Mouse (Mus musculus): Measurements from ENCODE around the gene Adarb1. TPM values are rescaled to one million over a fixed set of nuclear protein-coding genes. Genes with fewer than 3 reads are reported as not detected.

Gene Adarb1
- polyA plus RNA-seq, 1 experiment from 2014 or later: 18.2 TPM

GRCm38 (mm10) chr10:77260166-77260875 lies 157.7 kb downstream of the Adarb1 start:
- no peak for ATAC-seq
- Histone ChIP-seq H3K4me3 (ENCODE audit: low read depth, low read length) (peak overlapping the region; percentile 90; the same call in 1 of the 2 replicates), H3K9me3 (replicated peaks; ENCODE audit: control insufficient read depth, low read length, poor library complexity, severe bottlenecking) (no peaks in the 10 kb centered on the region), H3K36me3 (ENCODE audit: control insufficient read depth, insufficient read depth, low read length) (peaks cover 23% of the 10 kb centered on the region), H3K4me2 (ENCODE audit: low read length) (peak overlapping the region; percentile 96), H3K9ac (ENCODE audit: low read depth, low read length) (0 out of 2 replicates have a peak overlapping the region, but pooled peaks have one; percentile 46), H3K27me3 (ENCODE audit: control insufficient read depth, insufficient read depth, low read depth, low read length) (no peaks in the 10 kb centered on the region), H3K27ac (ENCODE audit: low read length) (no peak overlapping the region), H3K4me1 (ENCODE audit: control insufficient read depth, insufficient read depth, low read length) (peaks cover 21% of the 10 kb centered on the region)
- 83% methylated on average over 17 of the region's 17 CpGs for WGBS

DNA sequence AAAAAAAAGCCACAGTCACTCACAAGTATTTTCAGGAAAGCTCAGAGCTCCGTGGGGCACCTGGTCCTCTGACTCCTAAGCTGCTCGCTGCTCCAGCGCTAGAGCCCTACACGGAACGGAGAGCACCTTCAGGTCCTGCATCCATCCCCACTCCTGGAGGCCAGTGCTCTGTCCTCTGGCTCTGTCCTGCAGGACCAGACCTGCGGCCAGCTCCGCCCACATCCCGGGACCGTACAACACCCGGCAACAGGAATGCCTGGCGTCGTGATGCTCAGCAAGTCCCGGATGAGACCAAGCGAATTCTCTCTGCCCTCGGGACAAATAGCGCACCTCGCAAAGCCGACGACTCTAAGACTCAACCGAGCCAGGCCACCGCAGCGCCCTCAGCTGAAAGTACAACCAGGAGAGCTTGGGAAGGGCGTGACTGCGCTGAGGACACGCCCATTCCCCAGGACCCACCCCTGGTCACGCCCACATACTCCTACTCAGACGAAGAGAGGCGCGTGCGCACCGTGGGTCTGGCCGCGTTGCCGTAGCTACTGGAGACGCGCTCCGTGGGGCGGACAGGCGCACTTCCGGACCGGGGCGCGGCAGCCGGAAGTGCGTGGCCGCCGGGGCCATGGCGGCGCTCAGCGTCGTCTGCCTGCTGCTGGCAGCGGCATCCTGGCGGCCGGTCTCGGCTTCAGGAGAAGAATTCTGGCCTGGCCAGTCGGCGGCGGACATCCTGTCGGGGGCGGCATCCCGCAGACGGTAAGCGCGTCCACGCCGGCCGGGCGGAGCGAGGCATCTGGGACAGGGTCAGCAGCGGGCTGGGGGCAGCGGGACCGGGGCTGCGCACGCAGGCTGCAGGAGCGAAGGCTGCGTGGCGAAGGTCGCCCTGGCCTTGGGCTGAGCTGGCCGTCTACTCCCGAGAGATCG lies 159.1 kb downstream of the Adarb1 start, which contains the start of gene Pofut2:
Pofut2 (plus strand) TSS at position 515 of the 918 bp plus-strand sequence.
- peak within 1 kb of the TSS; percentile 95 for H3K9ac ChIP-seq (ENCODE audit: low read depth, low read length)
- peak within 1 kb of the TSS; percentile 91 for H3K27ac ChIP-seq (ENCODE audit: low read length)
- WGBS: under 1% methylated on average over 79 of the region's 81 CpGs
- no peaks in the 10 kb centered on the region for H3K9me3 ChIP-seq (replicated peaks; ENCODE audit: control insufficient read depth, low read length, poor library complexity, severe bottlenecking)
- ATAC-seq: peak; percentile 99
- peaks cover 14% of the 10 kb centered on the region; the same call in 1 of the 2 replicates for H3K36me3 ChIP-seq (ENCODE audit: control insufficient read depth, insufficient read depth, low read length)
- peaks cover 21% of the 10 kb centered on the region for H3K4me1 ChIP-seq (ENCODE audit: control insufficient read depth, insufficient read depth, low read length)
- H3K4me3 ChIP-seq (ENCODE audit: low read depth, low read length): peak within 1 kb of the TSS; percentile 90
- H3K4me2 ChIP-seq (ENCODE audit: low read length): peak within 1 kb of the TSS; percentile 96
- no peaks in the 10 kb centered on the region for H3K27me3 ChIP-seq (ENCODE audit: control insufficient read depth, insufficient read depth, low read depth, low read length)

GRCm38 (mm10) chr10:77258041-77258590 lies 160.0 kb downstream of the Adarb1 start:
- H3K4me2 ChIP-seq (ENCODE audit: low read length): peak overlapping the region; percentile 96
- no peaks in the 10 kb centered on the region for H3K27me3 ChIP-seq (ENCODE audit: control insufficient read depth, insufficient read depth, low read depth, low read length)
- peak overlapping the region; percentile 90; the same call in 1 of the 2 replicates for H3K4me3 ChIP-seq (ENCODE audit: low read depth, low read length)
- ATAC-seq: no peak
- H3K9me3 ChIP-seq (replicated peaks; ENCODE audit: control insufficient read depth, low read length, poor library complexity, severe bottlenecking): no peaks in the 10 kb centered on the region
- H3K36me3 ChIP-seq (ENCODE audit: control insufficient read depth, insufficient read depth, low read length): peaks cover 8% of the 10 kb centered on the region; the same call in 1 of the 2 replicates
- no peak overlapping the region for H3K27ac ChIP-seq (ENCODE audit: low read length)
- H3K4me1 ChIP-seq (ENCODE audit: control insufficient read depth, insufficient read depth, low read length): peaks cover 21% of the 10 kb centered on the region
- WGBS: 60% methylated on average over 4 of the region's 4 CpGs
- peak overlapping the region; percentile 95; the same call in 1 of the 2 replicates for H3K9ac ChIP-seq (ENCODE audit: low read depth, low read length)

- H3K9me3 ChIP-seq (replicated peaks; ENCODE audit: control insufficient read depth, low read length, poor library complexity, severe bottlenecking): no peaks in the 10 kb centered on the region
- H3K4me2 ChIP-seq (ENCODE audit: low read length): no peak overlapping the region
- no peak overlapping the region for H3K4me3 ChIP-seq (ENCODE audit: low read depth, low read length)
- H3K9ac ChIP-seq (ENCODE audit: low read depth, low read length): no peak overlapping the region
- 0 out of 2 replicates have a peak overlapping the region, but pooled peaks have one; percentile 28 for H3K27ac ChIP-seq (ENCODE audit: low read length)
- H3K36me3 ChIP-seq (ENCODE audit: control insufficient read depth, insufficient read depth, low read length): no peaks in the 10 kb centered on the region
- no peaks in the 10 kb centered on the region for H3K27me3 ChIP-seq (ENCODE audit: control insufficient read depth, insufficient read depth, low read depth, low read length)
- 49% methylated on average over 3 of the region's 3 CpGs for whole genome bisulfite sequencing
- no peak for ATAC-seq
- peaks cover 19% of the 10 kb centered on the region for H3K4me1 ChIP-seq (ENCODE audit: control insufficient read depth, insufficient read depth, low read length)
These were observed 162.4 kb downstream of the Adarb1 start for GRCm38 (mm10) chr10:77255676-77256075.

DNA sequence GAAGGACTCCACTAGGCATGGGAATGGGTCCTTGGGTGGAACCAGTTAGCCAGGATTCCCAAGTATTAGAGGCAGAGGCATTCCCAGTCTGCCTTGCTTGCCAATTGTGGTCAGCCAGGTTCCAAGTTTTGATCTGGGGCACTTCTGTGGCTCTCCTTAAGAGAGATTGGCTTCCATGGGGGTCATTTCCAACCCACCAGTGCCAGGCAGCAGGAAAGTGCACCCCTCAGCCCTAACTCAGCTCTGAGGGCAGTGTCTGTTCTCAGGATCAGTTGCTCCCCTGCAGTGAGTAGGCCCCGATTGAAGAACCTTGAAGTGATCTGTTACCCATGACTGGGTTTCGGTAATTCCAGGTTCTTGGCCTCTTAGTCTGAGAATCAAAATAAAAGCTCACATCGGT lies 162.8 kb downstream of the Adarb1 start:
- Histone ChIP-seq H3K4me1 (ENCODE audit: control insufficient read depth, insufficient read depth, low read length) (peaks cover 15% of the 10 kb centered on the region), H3K27ac (ENCODE audit: low read length) (no peak overlapping the region), H3K4me2 (ENCODE audit: low read length) (no peak overlapping the region), H3K36me3 (ENCODE audit: control insufficient read depth, insufficient read depth, low read length) (no peaks in the 10 kb centered on the region), H3K9me3 (replicated peaks; ENCODE audit: control insufficient read depth, low read length, poor library complexity, severe bottlenecking) (no peaks in the 10 kb centered on the region), H3K27me3 (ENCODE audit: control insufficient read depth, insufficient read depth, low read depth, low read length) (no peaks in the 10 kb centered on the region), H3K9ac (ENCODE audit: low read depth, low read length) (no peak overlapping the region), H3K4me3 (ENCODE audit: low read depth, low read length) (no peak overlapping the region)
- no peak for ATAC-seq
- WGBS: 50% methylated on average over 3 of the region's 3 CpGs

DNA sequence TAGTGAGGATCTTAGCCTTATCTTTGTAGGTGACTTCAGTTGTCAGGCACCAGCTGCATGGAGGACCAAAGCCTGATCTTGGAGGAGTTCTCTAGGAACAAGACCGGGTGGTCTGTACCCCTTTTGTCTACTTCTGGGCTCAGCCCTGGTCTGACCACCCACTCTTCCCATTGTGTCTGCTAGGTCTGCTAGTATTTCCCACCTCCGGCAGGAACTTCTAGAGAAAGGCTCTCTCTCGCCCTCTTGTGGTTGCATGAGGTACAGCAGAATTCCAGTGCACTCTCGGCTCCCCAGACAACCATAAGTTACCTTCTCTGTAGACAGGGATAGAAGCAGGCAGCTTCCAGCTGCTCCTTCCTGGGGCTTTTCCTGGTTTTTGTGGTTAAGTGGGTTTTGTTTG lies 165.3 kb downstream of the Adarb1 start:
- Histone ChIP-seq H3K4me1 (ENCODE audit: control insufficient read depth, insufficient read depth, low read length) (peaks cover 4% of the 10 kb centered on the region; the same call in 1 of the 2 replicates), H3K4me2 (ENCODE audit: low read length) (no peak overlapping the region), H3K27me3 (ENCODE audit: control insufficient read depth, insufficient read depth, low read depth, low read length) (no peaks in the 10 kb centered on the region), H3K36me3 (ENCODE audit: control insufficient read depth, insufficient read depth, low read length) (no peaks in the 10 kb centered on the region), H3K4me3 (ENCODE audit: low read depth, low read length) (no peak overlapping the region), H3K9me3 (replicated peaks; ENCODE audit: control insufficient read depth, low read length, poor library complexity, severe bottlenecking) (no peaks in the 10 kb centered on the region), H3K27ac (ENCODE audit: low read length) (no peak overlapping the region), H3K9ac (ENCODE audit: low read depth, low read length) (no peak overlapping the region)
- 0% methylated on average over 4 of the region's 4 CpGs for WGBS
- peak; percentile 57; the same call in 1 of the 2 replicates for ATAC-seq

GRCm38 (mm10) chr10:77251784-77252539 lies 166.1 kb downstream of the Adarb1 start:
- ATAC-seq: peak; percentile 22; the same call in 1 of the 2 replicates
- no peak overlapping the region for H3K4me2 ChIP-seq (ENCODE audit: low read length)
- no peaks in the 10 kb centered on the region for H3K27me3 ChIP-seq (ENCODE audit: control insufficient read depth, insufficient read depth, low read depth, low read length)
- no peak overlapping the region for H3K27ac ChIP-seq (ENCODE audit: low read length)
- H3K36me3 ChIP-seq (ENCODE audit: control insufficient read depth, insufficient read depth, low read length): no peaks in the 10 kb centered on the region
- peaks cover 4% of the 10 kb centered on the region; the same call in 1 of the 2 replicates for H3K4me1 ChIP-seq (ENCODE audit: control insufficient read depth, insufficient read depth, low read length)
- 73% methylated on average over 18 of the region's 18 CpGs for WGBS
- no peak overlapping the region for H3K4me3 ChIP-seq (ENCODE audit: low read depth, low read length)
- H3K9ac ChIP-seq (ENCODE audit: low read depth, low read length): no peak overlapping the region
- H3K9me3 ChIP-seq (replicated peaks; ENCODE audit: control insufficient read depth, low read length, poor library complexity, severe bottlenecking): no peaks in the 10 kb centered on the region

GRCm38 (mm10) chr10:77251223-77251783 lies 166.8 kb downstream of the Adarb1 start:
- H3K36me3 ChIP-seq (ENCODE audit: control insufficient read depth, insufficient read depth, low read length): no peaks in the 10 kb centered on the region
- H3K9me3 ChIP-seq (replicated peaks; ENCODE audit: control insufficient read depth, low read length, poor library complexity, severe bottlenecking): no peaks in the 10 kb centered on the region
- no peak overlapping the region for H3K4me2 ChIP-seq (ENCODE audit: low read length)
- H3K4me3 ChIP-seq (ENCODE audit: low read depth, low read length): no peak overlapping the region
- 68% methylated on average over 18 of the region's 18 CpGs for WGBS
- ATAC-seq: no peak
- H3K27ac ChIP-seq (ENCODE audit: low read length): no peak overlapping the region
- peaks cover 4% of the 10 kb centered on the region; the same call in 1 of the 2 replicates for H3K4me1 ChIP-seq (ENCODE audit: control insufficient read depth, insufficient read depth, low read length)
- H3K27me3 ChIP-seq (ENCODE audit: control insufficient read depth, insufficient read depth, low read depth, low read length): no peaks in the 10 kb centered on the region
- no peak overlapping the region for H3K9ac ChIP-seq (ENCODE audit: low read depth, low read length)

Data from midbrain, embryonic 16.5 days (tissue).